Mouse (Mus musculus): ENCODE data around the gene Tmem158. TPM values are rescaled to one million over a fixed set of nuclear protein-coding genes. Genes with fewer than 3 reads are reported as not detected.

Tmem158 gene
- polyA plus RNA-seq (2012; rRNA removed): 3.3 and 4.2 TPM in 2 replicates
- polyA plus RNA-seq (2014; fragmentation: Nextera tagmentation; extraction: Ambion mirVana): 1.8 and 2.3 TPM in 2 replicates

- ATAC-seq (ENCODE audit: insufficient read depth): peak; percentile 88
- no peak for TF ChIP-seq EP300 (IDR thresholded peaks at IDR 0.05; ENCODE audit: low read depth)
- no peak for TF ChIP-seq CTCF (IDR thresholded peaks at IDR 0.05; ENCODE audit: low read depth)
- DNase-seq (ENCODE audit: low read depth in 3 of 3, low spot score in 3 of 3): peak; percentile 64 to 78 (median 67)
- Histone ChIP-seq H3K36me3 (replicated peaks; ENCODE audit: control insufficient read depth, insufficient read depth, low read depth) (no peaks in the 10 kb centered on the region), H3K9ac (replicated peaks) (peak within 1 kb of the TSS; percentile 48), H3K9me3 (ENCODE audit: control insufficient read depth, low read length) (no peaks in the 10 kb centered on the region), H3K27ac (no peak within 1 kb of the TSS), H3K4me1 (replicated peaks; ENCODE audit: control insufficient read depth in 2 of 2, insufficient read depth in 2 of 2, low read length in 1 of 2) (no peaks in the 10 kb centered on the region), H3K4me2 (ENCODE audit: low read depth) (peak within 1 kb of the TSS; percentile 80), H3K27me3 (ENCODE audit: control insufficient read depth, insufficient read depth, low read length) (peaks cover 34% of the 10 kb centered on the region), H3K4me3 (ENCODE audit: insufficient read depth in 1 of 2, low read depth in 2 of 2, low read length in 2 of 2) (peak within 1 kb of the TSS; percentile 63 to 65)
- WGBS (ENCODE audit: insufficient replicate concordance): 0% methylated on average over 37 of the region's 40 CpGs
Observed at GRCm38 (mm10) chr9:123260611-123261021, at the start of gene Tmem158. Gene Tmem158, minus strand, starts transcription at chr9:123260764.

DNA sequence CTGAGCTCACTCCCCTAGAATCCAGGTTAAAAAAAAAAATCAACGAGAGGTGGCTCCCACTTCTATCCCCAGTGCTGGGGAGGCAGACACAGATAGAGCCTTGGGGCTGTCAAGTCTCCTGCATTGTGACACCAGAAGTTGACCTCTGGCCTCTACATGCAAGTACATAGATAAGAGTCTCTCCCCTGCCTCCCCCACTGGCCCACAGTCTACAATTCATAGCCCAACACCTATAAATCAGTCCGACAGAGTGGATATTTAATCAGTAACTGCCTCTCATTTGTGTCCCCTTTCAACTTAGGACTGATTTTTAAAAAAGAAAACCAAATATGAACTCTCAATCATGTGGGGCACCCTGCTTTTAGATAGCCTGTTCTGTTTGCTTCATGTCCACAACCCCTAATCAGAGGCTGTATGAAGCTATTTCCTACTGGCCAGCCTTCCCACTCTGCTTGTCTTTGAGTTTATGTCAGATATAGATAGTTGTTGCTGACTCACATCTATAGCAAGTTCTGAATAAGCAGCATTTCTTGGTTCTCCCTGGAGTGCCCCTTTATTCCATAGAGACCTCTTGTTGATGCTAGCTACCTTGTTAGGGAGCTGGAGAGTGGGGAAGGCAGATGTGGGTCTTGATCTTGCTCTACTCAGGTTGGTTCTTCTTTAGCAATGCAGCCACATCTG, 49.3 kb upstream of the Tmem158 start:
- Histone ChIP-seq H3K36me3 (replicated peaks; ENCODE audit: control insufficient read depth, insufficient read depth, low read depth) (no peaks in the 10 kb centered on the region), H3K4me1 (replicated peaks; ENCODE audit: control insufficient read depth in 2 of 2, insufficient read depth in 2 of 2, low read length in 1 of 2) (no peaks in the 10 kb centered on the region), H3K27ac (no peak overlapping the region), H3K27me3 (ENCODE audit: control insufficient read depth, insufficient read depth, low read length) (no peaks in the 10 kb centered on the region), H3K4me2 (ENCODE audit: low read depth) (no peak overlapping the region), H3K9me3 (ENCODE audit: control insufficient read depth, low read length) (no peaks in the 10 kb centered on the region), H3K9ac (replicated peaks) (no peak overlapping the region), H3K4me3 (ENCODE audit: insufficient read depth in 1 of 2, low read depth in 2 of 2, low read length in 2 of 2) (no peak overlapping the region)
- DNase-seq (ENCODE audit: low read depth in 3 of 3, low spot score in 3 of 3): no peak
- no peak for ATAC-seq (ENCODE audit: insufficient read depth)
- no peak for TF ChIP-seq CTCF (IDR thresholded peaks at IDR 0.05; ENCODE audit: low read depth)
- TF ChIP-seq EP300 (IDR thresholded peaks at IDR 0.05; ENCODE audit: low read depth): no peak
- 38% methylated on average over 2 of the region's 2 CpGs for WGBS (ENCODE audit: insufficient replicate concordance)

DNA sequence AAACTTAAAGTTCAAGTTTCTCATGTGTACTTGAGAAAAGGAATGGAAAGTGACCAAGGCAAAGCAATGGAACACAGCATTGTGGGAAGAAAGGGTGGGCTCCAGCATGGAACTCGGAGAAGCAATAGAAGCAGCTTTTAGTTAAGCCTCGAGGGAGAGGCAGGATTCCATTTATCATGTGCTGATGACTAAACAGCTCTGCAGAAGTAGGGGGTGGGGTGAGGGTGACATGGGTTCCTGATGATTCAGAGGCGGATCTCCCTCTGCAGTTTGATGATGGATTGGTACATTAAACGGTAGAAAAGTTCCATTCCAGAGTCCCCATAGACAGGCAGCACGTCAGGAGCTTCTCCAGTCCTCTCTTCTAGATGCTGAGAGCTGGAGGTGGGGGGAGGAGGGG, 48.5 kb upstream of the Tmem158 start:
- 46% methylated on average over 5 of the region's 5 CpGs for WGBS (ENCODE audit: insufficient replicate concordance)
- H3K36me3 ChIP-seq (replicated peaks; ENCODE audit: control insufficient read depth, insufficient read depth, low read depth): no peaks in the 10 kb centered on the region
- no peaks in the 10 kb centered on the region for H3K27me3 ChIP-seq (ENCODE audit: control insufficient read depth, insufficient read depth, low read length)
- no peak for TF ChIP-seq EP300 (IDR thresholded peaks at IDR 0.05; ENCODE audit: low read depth)
- TF ChIP-seq CTCF (IDR thresholded peaks at IDR 0.05; ENCODE audit: low read depth): no peak
- no peak overlapping the region for H3K27ac ChIP-seq
- ATAC-seq (ENCODE audit: insufficient read depth) (no peak), DNase-seq (ENCODE audit: low read depth in 3 of 3, low spot score in 3 of 3) (no peak)
- no peaks in the 10 kb centered on the region for H3K9me3 ChIP-seq (ENCODE audit: control insufficient read depth, low read length)
- H3K4me2 ChIP-seq (ENCODE audit: low read depth): no peak overlapping the region
- H3K9ac ChIP-seq (replicated peaks): no peak overlapping the region
- no peaks in the 10 kb centered on the region for H3K4me1 ChIP-seq (replicated peaks; ENCODE audit: control insufficient read depth in 2 of 2, insufficient read depth in 2 of 2, low read length in 1 of 2)
- H3K4me3 ChIP-seq (ENCODE audit: insufficient read depth in 1 of 2, low read depth in 2 of 2, low read length in 2 of 2): no peak overlapping the region

GRCm38 (mm10) chr9:123304917-123305316, 44.4 kb upstream of the Tmem158 start:
- TF ChIP-seq EP300 (IDR thresholded peaks at IDR 0.05; ENCODE audit: low read depth) (no peak), CTCF (IDR thresholded peaks at IDR 0.05; ENCODE audit: low read depth) (no peak)
- H3K9ac ChIP-seq (replicated peaks): no peak overlapping the region
- ATAC-seq (ENCODE audit: insufficient read depth) (no peak), DNase-seq (ENCODE audit: low read depth in 3 of 3, low spot score in 3 of 3) (no peak)
- no peaks in the 10 kb centered on the region for H3K36me3 ChIP-seq (replicated peaks; ENCODE audit: control insufficient read depth, insufficient read depth, low read depth)
- H3K4me3 ChIP-seq (ENCODE audit: insufficient read depth in 1 of 2, low read depth in 2 of 2, low read length in 2 of 2): no peak overlapping the region
- H3K9me3 ChIP-seq (ENCODE audit: control insufficient read depth, low read length): no peaks in the 10 kb centered on the region
- no peak overlapping the region for H3K27ac ChIP-seq
- WGBS (ENCODE audit: insufficient replicate concordance): 66% methylated on average over 8 of the region's 8 CpGs
- H3K27me3 ChIP-seq (ENCODE audit: control insufficient read depth, insufficient read depth, low read length): no peaks in the 10 kb centered on the region
- no peaks in the 10 kb centered on the region for H3K4me1 ChIP-seq (replicated peaks; ENCODE audit: control insufficient read depth in 2 of 2, insufficient read depth in 2 of 2, low read length in 1 of 2)
- H3K4me2 ChIP-seq (ENCODE audit: low read depth): no peak overlapping the region

DNA sequence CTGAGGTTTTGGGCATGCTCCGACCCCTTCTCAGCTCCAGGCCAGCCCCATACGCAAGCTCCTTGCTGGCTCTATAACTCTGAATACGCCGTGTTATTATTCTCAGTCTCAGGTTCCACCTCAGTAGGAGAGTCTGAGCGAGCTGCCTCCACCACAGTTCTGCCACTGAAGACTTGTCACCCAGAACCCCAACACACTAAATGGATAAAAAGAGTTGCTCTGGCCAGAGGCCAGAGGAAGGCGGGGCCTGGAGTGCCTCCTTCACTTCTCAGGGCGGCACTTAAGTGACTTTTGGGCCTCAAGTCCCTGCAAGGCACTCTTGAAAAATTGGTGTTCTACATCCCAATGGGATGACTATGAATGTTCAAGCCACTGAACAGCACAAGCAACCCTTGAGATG, 43.4 kb upstream of the Tmem158 start:
- no peak overlapping the region for H3K4me3 ChIP-seq (ENCODE audit: insufficient read depth in 1 of 2, low read depth in 2 of 2, low read length in 2 of 2)
- H3K4me2 ChIP-seq (ENCODE audit: low read depth): no peak overlapping the region
- no peak overlapping the region for H3K27ac ChIP-seq
- no peaks in the 10 kb centered on the region for H3K27me3 ChIP-seq (ENCODE audit: control insufficient read depth, insufficient read depth, low read length)
- H3K9me3 ChIP-seq (ENCODE audit: control insufficient read depth, low read length): no peaks in the 10 kb centered on the region
- no peaks in the 10 kb centered on the region for H3K36me3 ChIP-seq (replicated peaks; ENCODE audit: control insufficient read depth, insufficient read depth, low read depth)
- no peak overlapping the region for H3K9ac ChIP-seq (replicated peaks)
- H3K4me1 ChIP-seq (replicated peaks; ENCODE audit: control insufficient read depth in 2 of 2, insufficient read depth in 2 of 2, low read length in 1 of 2): no peaks in the 10 kb centered on the region
- 69% methylated on average over 7 of the region's 7 CpGs for WGBS (ENCODE audit: insufficient replicate concordance)
- ATAC-seq (ENCODE audit: insufficient read depth) (no peak), DNase-seq (ENCODE audit: low read depth in 3 of 3, low spot score in 3 of 3) (no peak)
- TF ChIP-seq CTCF (IDR thresholded peaks at IDR 0.05; ENCODE audit: low read depth): no peak
- TF ChIP-seq EP300 (IDR thresholded peaks at IDR 0.05; ENCODE audit: low read depth): no peak

Measured in liver, embryonic 14.5 days (tissue).